Mouse (Mus musculus) testis, adult 2 months (tissue): ENCODE measurements at regions not wholly inside any gene's neighbourhood (a gene's known extent, or its start where the extent isn't known, plus 50 kb on each side); places are given as distances from the start of the nearest gene placed in this dataset.

Source experiments
- CTCF ChIP-seq: fragments of 200-500 bp; IDR thresholded peaks from 2 replicates; pipeline ENCODE4 v1.5.1; 2012; ENCODE audit warnings: low read depth, mild to moderate bottlenecking, inconsistent platforms, low read length, moderate library complexity; ENCODE audit not compliant: control insufficient read depth, insufficient read depth, insufficient replicate concordance
- POLR2A ChIP-seq: fragments of 200-500 bp; IDR thresholded peaks from 2 replicates; pipeline ENCODE4 v1.6.1; 2012; ENCODE audit warnings: low read depth, mild to moderate bottlenecking, inconsistent platforms, low read length, moderate library complexity; ENCODE audit not compliant: control insufficient read depth

GRCm38 (mm10) chr11:65448436-65448835 is 178.6 kb upstream of the Myocd start:
- TF ChIP-seq CTCF (no peak), POLR2A (no peak)
